Mouse (Mus musculus) kidney, postnatal 10 days (tissue): ENCODE measurements around the gene Hibadh.

ENCODE experiments used
- DNase-seq: peaks from one replicate; pipeline ENCODE4 v3.0.0; 2021; ENCODE audit warnings: mixed read lengths

Gene Hibadh

GRCm38 (mm10) chr6:52501479-52501878 lies 138.7 kb downstream of the Hibadh start:
- DNase-seq = no peak
